Mouse (Mus musculus) myocyte (in vitro differentiated cells): ENCODE results near the gene Bard1. TPM values are rescaled to one million over a fixed set of nuclear protein-coding genes. Genes with fewer than 3 reads are reported as not detected.

Experiments used
- H3K27me3 ChIP-seq: one replicate; pipeline ENCODE4 v1.6.1; 2011; ENCODE audit not compliant: control insufficient read depth, insufficient read depth, insufficient read length
- H3K36me3 ChIP-seq: one replicate; pipeline ENCODE4 v1.6.1; 2011; ENCODE audit not compliant: control insufficient read depth, insufficient read depth
- H3K4me2 ChIP-seq: one replicate; pipeline ENCODE4 v1.6.1; 2011; ENCODE audit warnings: low read depth, control low read depth
- H3K4me3 ChIP-seq: one replicate; pipeline ENCODE4 v1.5.1; 2011; ENCODE audit warnings: mild to moderate bottlenecking, control low read depth, moderate library complexity
- H3K79me2 ChIP-seq: one replicate; pipeline ENCODE4 v1.6.1; 2011; ENCODE audit not compliant: control insufficient read depth, insufficient read depth
- H3ac ChIP-seq: one replicate; pipeline ENCODE4 v1.6.1; 2011; ENCODE audit not compliant: control insufficient read depth, insufficient read length
- CEBPB ChIP-seq: IDR thresholded peaks from 2 replicates; pipeline ENCODE4 v1.6.1; 2011; ENCODE audit warnings: mild to moderate bottlenecking, moderate library complexity; ENCODE audit not compliant: poor library complexity, insufficient read depth, severe bottlenecking
- E2F4 ChIP-seq: IDR thresholded peaks from one replicate; pipeline ENCODE4 v1.6.1; 2011; ENCODE audit warnings: mild to moderate bottlenecking, control low read depth, moderate library complexity; ENCODE audit not compliant: insufficient read depth
- MAX ChIP-seq: IDR thresholded peaks from one replicate; pipeline ENCODE4 v1.6.1; 2011; ENCODE audit warnings: low read depth, mild to moderate bottlenecking, control low read depth
- MYOD1 ChIP-seq, 3 experiments: IDR thresholded peaks; one replicate each; pipeline ENCODE4 v1.6.1; 2011; ENCODE audit warnings: control low read depth in 2 of 3, low read depth in 2 of 3, mild to moderate bottlenecking in 2 of 3, moderate library complexity in 1 of 3; ENCODE audit not compliant: insufficient read length in 2 of 3, control insufficient read depth in 1 of 3
- MYOG ChIP-seq, 3 experiments: IDR thresholded peaks; one replicate each; pipeline ENCODE4 v1.6.1; 2011; ENCODE audit warnings: control low read depth in 2 of 3, low read depth in 2 of 3, mild to moderate bottlenecking in 2 of 3; ENCODE audit not compliant: insufficient read length in 2 of 3, control insufficient read depth in 1 of 3, insufficient read depth in 1 of 3
- POLR2A ChIP-seq: IDR thresholded peaks from one replicate; pipeline ENCODE4 v1.6.1; 2011; ENCODE audit warnings: low read depth, mild to moderate bottlenecking, control low read depth, moderate library complexity; ENCODE audit not compliant: insufficient read length
- POLR2AphosphoS2 ChIP-seq: IDR thresholded peaks from one replicate; pipeline ENCODE4 v1.6.1; 2011; ENCODE audit warnings: low read depth, control low read depth; ENCODE audit not compliant: insufficient read length
- REST ChIP-seq: IDR thresholded peaks from one replicate; pipeline ENCODE4 v1.6.1; 2011; ENCODE audit warnings: mild to moderate bottlenecking, control low read depth, moderate library complexity; ENCODE audit not compliant: insufficient read depth, insufficient read length
- SRF ChIP-seq: IDR thresholded peaks from one replicate; pipeline ENCODE4 v1.6.1; 2011; ENCODE audit warnings: low read depth; ENCODE audit not compliant: control insufficient read depth, insufficient read length
- TCF12 ChIP-seq: IDR thresholded peaks from one replicate; pipeline ENCODE4 v1.6.1; 2011; ENCODE audit warnings: mild to moderate bottlenecking, control low read depth; ENCODE audit not compliant: poor library complexity, insufficient read depth, severe bottlenecking
- TCF3 ChIP-seq: IDR thresholded peaks from one replicate; pipeline ENCODE4 v1.6.1; 2011; ENCODE audit warnings: low read depth, control low read depth; ENCODE audit not compliant: insufficient read length
- USF1 ChIP-seq: IDR thresholded peaks from one replicate; pipeline ENCODE4 v1.6.1; 2011; ENCODE audit warnings: low read depth, mild to moderate bottlenecking, control low read depth, moderate library complexity
- polyA plus RNA-seq: library from polyadenylated mRNA; unstranded; fragments of >200 nt; fragmentation: generic; extraction: Trizol; gene quantifications from one replicate; pipeline ENCODE4 v1.2.1, GENCODE M21; 2012; ENCODE audit warnings: missing spikeins

The Bard1 gene
- polyA plus RNA-seq, 1 experiment, result 1.9 TPM

DNA sequence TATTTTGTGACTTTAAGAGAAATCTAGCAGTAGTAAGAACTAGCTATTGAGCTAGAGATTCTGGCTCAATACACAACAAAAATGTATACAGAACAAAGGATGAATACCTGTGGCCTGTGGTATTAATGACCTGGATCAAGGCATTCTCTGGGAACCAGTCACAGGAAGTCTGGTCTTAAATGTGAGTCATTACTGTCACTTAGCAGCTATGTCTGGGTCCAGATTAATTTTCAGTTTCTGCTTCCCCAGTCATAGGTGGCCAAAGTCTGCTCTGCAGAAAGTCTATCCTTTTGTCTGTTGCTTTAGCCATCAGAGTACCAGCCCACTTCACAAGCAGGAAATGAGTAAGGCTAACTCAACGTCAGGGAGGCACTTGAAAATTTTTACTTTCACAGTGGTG is 98.8 kb downstream of the Bard1 start:
- H3K4me2 ChIP-seq, result peak overlapping the region; percentile 8
- no peak overlapping the region for H3K4me3 ChIP-seq
- no peak overlapping the region for H3ac ChIP-seq
- no peaks in the 10 kb centered on the region for H3K36me3 ChIP-seq
- TF ChIP-seq SRF (no peak), MYOG (IDR thresholded peaks at IDR 0.05; ENCODE audit: control insufficient read depth in 1 of 3, insufficient read depth in 1 of 3, insufficient read length in 2 of 3, low read depth in 2 of 3) (no peak), E2F4 (no peak), TCF12 (no peak), TCF3 (no peak)
- H3K27me3 ChIP-seq, result no peaks in the 10 kb centered on the region
- H3K79me2 ChIP-seq, result no peaks in the 10 kb centered on the region

DNA sequence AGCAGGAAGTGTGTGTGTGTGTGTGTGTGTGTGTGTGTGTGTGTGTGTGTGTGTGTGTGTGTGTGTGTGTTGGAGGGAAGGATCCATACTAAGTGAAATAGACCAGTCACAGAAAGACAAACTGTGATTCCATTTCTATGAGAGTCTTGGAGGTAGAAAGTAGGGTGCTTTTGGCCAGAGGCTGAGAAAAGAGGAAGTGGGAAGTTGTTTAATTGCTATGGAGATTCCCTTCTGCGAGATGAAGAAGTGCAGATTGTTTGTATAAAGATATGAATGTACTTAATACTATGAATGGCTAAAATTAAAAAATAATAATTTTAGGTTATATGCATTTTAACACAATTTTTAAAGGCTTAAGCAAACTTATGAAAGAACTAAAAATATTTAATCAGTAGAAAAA is 99.2 kb downstream of the Bard1 start:
- Histone ChIP-seq H3K79me2 (no peaks in the 10 kb centered on the region), H3ac (no peak overlapping the region), H3K27me3 (no peaks in the 10 kb centered on the region), H3K4me3 (no peak overlapping the region), H3K36me3 (no peaks in the 10 kb centered on the region), H3K4me2 (no peak overlapping the region)
- no peak for TF ChIP-seq TCF3
- no peak for TF ChIP-seq MAX
- no peak for TF ChIP-seq MYOG (IDR thresholded peaks at IDR 0.05; ENCODE audit: control insufficient read depth in 1 of 3, insufficient read depth in 1 of 3, insufficient read length in 2 of 3, low read depth in 2 of 3)
- TF ChIP-seq MYOD1 (IDR thresholded peaks at IDR 0.05; ENCODE audit: control insufficient read depth in 1 of 3, insufficient read length in 2 of 3, low read depth in 2 of 3), result no peak
- TF ChIP-seq POLR2AphosphoS2, result no peak
- TF ChIP-seq SRF, result no peak
- no peak for TF ChIP-seq REST
- no peak for TF ChIP-seq TCF12
- no peak for TF ChIP-seq POLR2A
- TF ChIP-seq USF1, result no peak
- no peak for TF ChIP-seq CEBPB
- TF ChIP-seq E2F4, result no peak

DNA sequence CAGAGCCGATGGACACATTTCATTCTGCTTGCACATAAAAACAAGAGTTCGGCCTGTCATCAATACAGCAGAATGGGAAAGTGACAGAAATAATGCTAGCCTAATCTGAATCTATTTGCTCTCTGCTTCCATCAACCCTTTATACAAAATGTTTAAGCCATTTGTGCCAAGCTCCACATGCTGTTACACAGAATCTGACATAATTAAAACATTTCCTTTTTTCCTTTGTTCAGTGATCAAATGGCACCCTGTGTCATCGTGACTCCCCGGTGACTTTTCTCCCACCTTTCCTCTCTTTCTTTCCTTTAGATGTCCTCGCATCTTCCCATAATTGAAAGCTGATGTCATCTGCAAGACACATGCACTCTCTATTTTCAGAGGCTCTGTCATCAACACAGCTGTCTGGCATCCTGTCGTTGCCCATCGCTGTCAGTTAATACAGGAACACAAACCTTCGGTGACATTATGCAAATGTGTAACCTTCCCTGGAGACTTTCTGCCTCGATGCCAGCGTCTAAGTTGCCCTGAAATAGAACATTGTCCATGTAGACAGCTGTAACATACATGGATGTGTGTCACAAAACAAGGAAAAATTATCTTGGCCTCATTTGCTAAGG is 105.5 kb downstream of the Bard1 start:
- Histone ChIP-seq H3K4me3 (no peak overlapping the region), H3K27me3 (no peaks in the 10 kb centered on the region), H3K79me2 (no peaks in the 10 kb centered on the region), H3K36me3 (no peaks in the 10 kb centered on the region), H3K4me2 (no peak overlapping the region), H3ac (no peak overlapping the region)
- TF ChIP-seq MYOG (IDR thresholded peaks at IDR 0.05; ENCODE audit: control insufficient read depth in 1 of 3, insufficient read depth in 1 of 3, insufficient read length in 2 of 3, low read depth in 2 of 3) (peak in 2 of 3 experiments; percentile 52 to 83), MYOD1 (IDR thresholded peaks at IDR 0.05; ENCODE audit: control insufficient read depth in 1 of 3, insufficient read length in 2 of 3, low read depth in 2 of 3) (peak; percentile 63 to 82 (median 70)), REST (no peak)

DNA sequence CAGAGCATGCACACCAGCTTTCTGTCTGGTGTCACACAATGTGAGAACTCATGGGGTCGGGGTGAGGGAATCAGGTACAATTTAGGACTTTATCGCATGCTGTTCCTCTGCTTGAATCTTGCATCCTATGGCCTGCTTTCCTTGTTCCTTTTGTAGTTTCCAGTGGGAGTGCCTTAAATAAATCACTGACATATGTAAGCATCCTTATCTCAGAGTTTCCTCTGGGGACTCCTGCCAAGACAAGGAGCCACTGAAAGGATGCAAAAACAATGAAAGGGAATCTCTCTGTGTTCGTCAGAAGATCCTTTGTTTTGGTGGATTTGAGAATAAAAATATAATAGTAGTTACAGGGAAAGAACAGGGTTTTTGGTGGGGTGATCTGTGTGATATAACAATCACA is 106.2 kb downstream of the Bard1 start:
- no peak overlapping the region for H3ac ChIP-seq
- H3K79me2 ChIP-seq, result no peaks in the 10 kb centered on the region
- no peaks in the 10 kb centered on the region for H3K27me3 ChIP-seq
- H3K4me2 ChIP-seq, result no peak overlapping the region
- no peak for TF ChIP-seq SRF
- TF ChIP-seq E2F4, result no peak
- no peak for TF ChIP-seq POLR2AphosphoS2
- no peak for TF ChIP-seq REST
- no peak for TF ChIP-seq TCF12
- no peak for TF ChIP-seq CEBPB
- TF ChIP-seq MYOG (IDR thresholded peaks at IDR 0.05; ENCODE audit: control insufficient read depth in 1 of 3, insufficient read depth in 1 of 3, insufficient read length in 2 of 3, low read depth in 2 of 3), result no peak
- TF ChIP-seq MAX, result no peak
- TF ChIP-seq MYOD1 (IDR thresholded peaks at IDR 0.05; ENCODE audit: control insufficient read depth in 1 of 3, insufficient read length in 2 of 3, low read depth in 2 of 3), result no peak
- no peak for TF ChIP-seq USF1
- TF ChIP-seq POLR2A, result no peak
- TF ChIP-seq TCF3, result no peak
- no peak overlapping the region for H3K4me3 ChIP-seq
- H3K36me3 ChIP-seq, result no peaks in the 10 kb centered on the region
